Mouse (Mus musculus): Measurements from ENCODE around the gene Ppfia3. TPM values are rescaled to one million over a fixed set of nuclear protein-coding genes. Genes with fewer than 3 reads are reported as not detected.
"Not testable (repeated sequence)": the region's sequence is repeated elsewhere in the genome, so short reads cannot be mapped to it uniquely, and the experiment has no call there.

The Ppfia3 gene
- polyA plus RNA-seq, 1 experiment = not detected

DNA sequence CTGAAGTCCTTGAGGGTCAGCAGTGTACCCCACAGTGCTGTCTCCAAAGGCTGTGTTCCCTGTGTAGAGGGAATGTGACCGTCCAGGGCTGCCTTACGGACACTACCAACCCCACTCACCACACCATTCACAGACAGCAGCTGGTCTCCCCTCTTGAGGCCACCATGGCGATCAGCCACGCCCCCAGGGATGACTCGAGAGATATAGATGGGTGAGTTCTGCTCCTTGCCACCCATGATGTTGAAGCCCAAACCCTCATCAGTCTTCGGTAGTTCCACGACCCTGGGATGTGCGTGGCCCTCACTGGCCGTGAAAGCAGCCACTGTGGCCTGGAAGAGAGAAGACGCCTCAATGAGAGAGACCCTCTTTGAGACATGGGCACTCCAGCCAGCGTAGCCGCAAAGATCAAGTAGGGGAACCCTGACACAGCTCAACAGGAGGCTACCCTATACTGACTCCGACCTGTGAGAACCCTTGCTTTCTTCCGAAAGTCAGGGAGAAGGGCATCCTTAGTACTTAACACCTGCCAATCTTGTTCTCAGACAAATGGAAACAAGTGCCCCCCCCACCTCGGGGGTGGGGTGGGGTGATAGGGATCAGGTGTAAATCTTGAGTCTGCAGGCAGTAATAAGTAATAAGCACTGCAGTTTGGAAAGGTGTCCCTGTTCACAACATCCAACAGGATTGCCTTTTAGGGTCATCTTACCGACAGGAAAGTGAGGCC lies 2.4 kb upstream of the Ppfia3 start:
- Histone ChIP-seq H3K4me1 (ENCODE audit: control insufficient read depth, insufficient read depth, low read length) (peaks cover 30% of the 10 kb centered on the region), H3K4me3 (ENCODE audit: insufficient read depth, low read depth, low read length) (no peak overlapping the region), H3K27ac (ENCODE audit: insufficient read depth, low read depth, low read length) (no peak overlapping the region)
- no peak for TF ChIP-seq POLR2A (IDR thresholded peaks at IDR 0.05; ENCODE audit: insufficient read depth, low read depth, low read length)
- no peak for TF ChIP-seq CTCF (IDR thresholded peaks at IDR 0.05; ENCODE audit: insufficient read depth, low read depth, low read length)
- WGBS = 76% methylated on average over 16 of the region's 16 CpGs

DNA sequence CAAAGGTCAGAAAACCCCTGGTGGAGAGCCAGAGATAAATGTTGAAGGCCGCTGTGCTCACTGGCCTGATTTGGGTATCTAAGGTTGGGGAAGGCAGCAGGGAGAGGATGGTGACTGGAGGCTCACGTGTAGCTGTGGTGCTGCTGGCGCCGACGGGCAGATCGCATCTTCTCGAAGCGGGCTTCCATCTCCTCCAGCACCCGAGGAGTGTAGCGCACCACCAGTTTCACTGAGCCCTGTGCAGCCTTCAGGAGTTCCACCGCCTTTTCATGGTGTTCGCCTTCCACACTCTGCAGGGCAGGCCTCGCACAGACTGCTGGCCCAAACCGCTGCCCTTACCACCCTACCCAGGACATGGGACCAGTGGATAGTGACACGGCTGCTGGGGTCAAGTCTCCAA lies 1.4 kb upstream of the Ppfia3 start:
- Histone ChIP-seq H3K27ac (ENCODE audit: insufficient read depth, low read depth, low read length) (no peak overlapping the region), H3K4me3 (ENCODE audit: insufficient read depth, low read depth, low read length) (peak overlapping the region; percentile 75), H3K4me1 (ENCODE audit: control insufficient read depth, insufficient read depth, low read length) (peaks cover 30% of the 10 kb centered on the region)
- 80% methylated on average over 15 of the region's 15 CpGs for WGBS
- TF ChIP-seq POLR2A (IDR thresholded peaks at IDR 0.05; ENCODE audit: insufficient read depth, low read depth, low read length) (no peak), CTCF (IDR thresholded peaks at IDR 0.05; ENCODE audit: insufficient read depth, low read depth, low read length) (no peak)

DNA sequence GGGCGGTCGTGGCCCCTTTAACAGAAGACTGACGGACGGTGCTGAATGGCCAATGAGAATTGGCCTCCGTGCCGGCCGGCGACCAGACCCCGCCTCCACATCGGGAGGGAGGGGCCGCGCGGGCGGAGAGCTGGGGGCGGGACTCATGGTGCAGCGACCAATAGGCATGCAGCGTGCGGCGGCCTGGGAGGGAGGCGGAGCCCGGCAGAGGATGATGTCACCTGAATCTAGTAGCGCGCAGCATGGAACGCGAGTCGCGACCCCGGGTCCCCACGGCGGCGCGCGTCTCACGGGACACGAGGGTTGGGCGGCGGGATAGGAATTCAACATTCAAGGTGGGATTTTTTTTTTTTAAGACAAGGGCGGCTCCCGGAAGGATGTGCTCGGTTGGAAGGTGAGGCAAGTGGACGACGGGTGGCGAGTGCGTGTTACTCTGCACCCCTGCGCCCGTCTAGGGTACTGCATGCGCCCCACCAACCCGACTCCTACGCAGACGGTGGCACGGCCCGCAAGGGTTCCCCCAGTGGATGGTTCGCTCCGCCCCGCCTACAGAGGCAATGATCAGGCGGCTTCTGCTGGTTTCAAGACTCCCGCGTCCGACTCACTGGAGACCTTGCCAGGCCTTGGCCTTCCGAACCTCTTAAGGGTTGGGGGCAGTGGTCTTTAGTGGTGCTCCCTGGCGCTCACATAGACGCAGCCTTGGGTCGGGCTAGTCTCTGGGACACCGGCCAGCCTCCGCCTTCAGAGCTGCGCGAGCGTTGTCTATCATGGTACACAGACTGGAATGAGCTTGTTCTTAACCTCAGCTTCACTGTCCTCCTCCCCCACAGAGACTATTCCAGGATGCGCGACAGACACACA lies 431 bp upstream of the Ppfia3 start:
- under 1% methylated on average over 69 of the region's 70 CpGs for WGBS

DNA sequence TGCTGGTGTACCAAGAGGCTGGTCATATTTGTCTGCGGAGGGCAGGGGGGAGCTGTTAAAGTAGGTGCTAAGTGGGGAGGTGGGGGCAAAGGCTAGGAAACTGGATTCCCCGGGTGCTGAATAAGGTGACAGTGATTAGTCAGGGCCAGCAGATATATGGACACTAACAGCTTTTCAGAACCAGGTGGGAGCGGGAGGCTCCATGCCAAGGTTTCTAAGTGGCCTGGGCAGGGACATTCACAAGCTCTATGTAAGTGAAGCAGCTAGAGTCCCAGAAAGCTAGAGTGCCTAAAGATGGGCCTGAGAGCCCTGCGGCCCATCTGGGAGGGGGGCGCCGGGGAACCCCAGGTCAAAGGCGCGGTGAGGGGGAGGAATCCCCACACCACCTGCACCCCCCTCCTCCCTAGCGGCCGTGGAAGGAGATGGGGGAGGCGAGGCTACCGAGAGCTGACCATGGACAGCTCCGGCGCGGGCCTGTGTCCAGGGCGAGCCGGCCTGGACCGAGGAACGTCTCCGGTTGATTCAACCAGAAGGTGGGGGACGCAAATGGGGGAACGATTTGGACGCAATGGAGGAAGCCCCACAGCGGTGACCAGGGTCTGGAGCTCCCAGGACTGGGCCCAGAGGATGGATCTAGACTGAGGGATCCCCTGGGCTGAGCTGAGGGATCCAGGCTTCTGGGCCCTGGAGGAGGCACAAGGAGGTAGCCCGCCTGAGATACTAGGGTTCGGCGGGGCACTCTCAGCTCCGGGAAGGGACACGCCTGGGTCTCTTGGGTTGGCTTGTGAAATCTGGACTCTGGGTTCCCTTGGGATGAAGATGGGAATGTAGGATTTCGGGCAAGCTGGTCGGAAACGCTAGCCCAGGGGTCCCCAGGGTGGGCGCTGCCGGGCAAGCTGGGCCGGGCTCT lies 822 bp downstream of the Ppfia3 start:
- Histone ChIP-seq H3K4me3 (ENCODE audit: insufficient read depth, low read depth, low read length) (peak overlapping the region; percentile 66), H3K4me1 (ENCODE audit: control insufficient read depth, insufficient read depth, low read length) (peaks cover 39% of the 10 kb centered on the region), H3K27ac (ENCODE audit: insufficient read depth, low read depth, low read length) (no peak overlapping the region)
- no peak for TF ChIP-seq CTCF (IDR thresholded peaks at IDR 0.05; ENCODE audit: insufficient read depth, low read depth, low read length)
- 6% methylated on average over 35 of the region's 35 CpGs for WGBS

More for the DNA sequence above, 431 bp upstream of the Ppfia3 start:
- H3K4me1 ChIP-seq (ENCODE audit: control insufficient read depth, insufficient read depth, low read length) = peaks cover 30% of the 10 kb centered on the region
- TF ChIP-seq CTCF (IDR thresholded peaks at IDR 0.05; ENCODE audit: insufficient read depth, low read depth, low read length) (peak; percentile 93), POLR2A (IDR thresholded peaks at IDR 0.05; ENCODE audit: insufficient read depth, low read depth, low read length) (no peak; the same call in none of the 2 replicates)
- H3K4me3 ChIP-seq (ENCODE audit: insufficient read depth, low read depth, low read length) = peak overlapping the region; percentile 75
- peak overlapping the region; percentile 63 for H3K27ac ChIP-seq (ENCODE audit: insufficient read depth, low read depth, low read length)

GRCm38 (mm10) chr7:45363983-45364382 lies 2.8 kb downstream of the Ppfia3 start:
- Histone ChIP-seq H3K4me3 (ENCODE audit: insufficient read depth, low read depth, low read length) (no peak overlapping the region), H3K4me1 (ENCODE audit: control insufficient read depth, insufficient read depth, low read length) (peaks cover 25% of the 10 kb centered on the region), H3K27ac (ENCODE audit: insufficient read depth, low read depth, low read length) (no peak overlapping the region)
- WGBS = 95% methylated on average over 2 of the region's 2 CpGs
- no peak for TF ChIP-seq POLR2A (IDR thresholded peaks at IDR 0.05; ENCODE audit: insufficient read depth, low read depth, low read length)
- TF ChIP-seq CTCF (IDR thresholded peaks at IDR 0.05; ENCODE audit: insufficient read depth, low read depth, low read length) = no peak

- WGBS = 35% methylated on average over 13 of the region's 13 CpGs
- Histone ChIP-seq H3K27ac (ENCODE audit: insufficient read depth, low read depth, low read length) (no peak overlapping the region), H3K4me1 (ENCODE audit: control insufficient read depth, insufficient read depth, low read length) (peaks cover 14% of the 10 kb centered on the region), H3K4me3 (ENCODE audit: insufficient read depth, low read depth, low read length) (no peak overlapping the region)
- TF ChIP-seq POLR2A (IDR thresholded peaks at IDR 0.05; ENCODE audit: insufficient read depth, low read depth, low read length) (no peak), CTCF (IDR thresholded peaks at IDR 0.05; ENCODE audit: insufficient read depth, low read depth, low read length) (no peak)
Observed at GRCm38 (mm10) chr7:45362801-45363200, 4.0 kb downstream of the Ppfia3 start.

DNA sequence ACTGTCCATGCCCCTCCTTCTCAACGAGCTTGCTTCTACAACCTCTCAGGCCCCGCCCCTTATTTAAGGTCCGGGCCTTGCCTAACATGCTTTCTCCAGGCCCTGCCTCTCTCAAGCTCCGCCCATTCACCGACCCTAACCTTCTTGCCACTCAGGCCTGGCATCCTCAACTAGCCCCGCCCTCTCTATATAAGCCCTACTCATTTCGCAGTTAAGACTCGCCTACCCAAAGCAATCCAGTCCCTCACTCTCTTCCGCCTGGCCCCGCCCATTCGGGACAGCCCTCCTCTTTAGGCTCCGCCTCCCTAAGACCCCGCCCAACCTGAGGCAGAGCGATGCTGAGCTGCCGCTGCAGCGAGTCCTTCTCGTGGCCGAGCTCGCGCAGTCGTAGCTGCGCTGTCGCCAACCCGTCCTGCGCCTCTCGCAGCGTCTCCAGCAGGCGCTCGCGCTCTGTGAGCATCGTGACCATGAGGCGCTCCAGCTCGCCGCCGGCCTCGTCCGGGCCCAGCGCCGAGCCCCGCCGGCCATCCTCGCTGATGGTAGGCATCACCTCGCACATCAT lies 5.5 kb downstream of the Ppfia3 start:
- H3K4me1 ChIP-seq (ENCODE audit: control insufficient read depth, insufficient read depth, low read length) = peaks cover 13% of the 10 kb centered on the region
- WGBS = 1% methylated on average over 43 of the region's 43 CpGs
- H3K4me3 ChIP-seq (ENCODE audit: insufficient read depth, low read depth, low read length) = peak overlapping the region; percentile 48
- peak; percentile 55; the same call in 1 of the 2 replicates for TF ChIP-seq POLR2A (IDR thresholded peaks at IDR 0.05; ENCODE audit: insufficient read depth, low read depth, low read length)
- TF ChIP-seq CTCF (IDR thresholded peaks at IDR 0.05; ENCODE audit: insufficient read depth, low read depth, low read length) = 0 out of 2 replicates have a peak, but pooled peaks have one; percentile 13
- no peak overlapping the region for H3K27ac ChIP-seq (ENCODE audit: insufficient read depth, low read depth, low read length)

DNA sequence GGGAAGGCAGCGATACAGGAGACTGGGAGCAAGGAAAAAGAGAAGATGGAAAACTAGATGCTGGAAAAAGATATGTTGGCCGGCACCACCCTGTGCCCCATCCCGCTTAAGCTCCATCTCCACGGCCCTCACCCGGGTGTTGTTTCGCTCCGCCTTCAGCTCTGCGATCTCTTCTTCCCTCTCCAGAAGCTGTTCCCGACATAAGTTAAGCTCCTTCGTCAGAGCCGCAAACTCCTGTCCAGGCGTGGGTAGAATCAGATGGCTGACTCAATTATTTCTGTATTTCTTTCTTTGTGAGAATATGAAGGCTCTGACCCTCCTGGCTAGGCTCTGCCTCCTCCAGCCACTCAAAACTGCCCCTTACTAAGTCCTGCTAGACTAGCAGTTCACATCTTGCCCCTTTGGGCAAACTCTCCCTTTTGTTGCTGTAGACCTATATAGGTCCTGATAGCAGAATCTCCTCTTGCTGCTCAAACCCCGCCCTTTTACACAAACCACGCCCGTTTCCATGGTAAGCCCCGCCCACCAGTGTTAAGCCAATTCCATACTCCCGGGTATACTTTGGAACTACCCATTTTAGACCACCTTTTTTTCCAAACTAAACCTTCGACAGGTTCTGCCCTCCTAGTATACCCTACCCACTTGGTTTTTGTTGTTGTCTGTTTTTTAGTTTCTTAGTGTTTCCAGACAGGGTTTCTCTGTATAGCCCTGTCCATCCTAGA lies 6.3 kb downstream of the Ppfia3 start:
- TF ChIP-seq CTCF (IDR thresholded peaks at IDR 0.05; ENCODE audit: insufficient read depth, low read depth, low read length) (no peak), POLR2A (IDR thresholded peaks at IDR 0.05; ENCODE audit: insufficient read depth, low read depth, low read length) (no peak)
- peaks cover 9% of the 10 kb centered on the region for H3K4me1 ChIP-seq (ENCODE audit: control insufficient read depth, insufficient read depth, low read length)
- WGBS = 64% methylated on average over 18 of the region's 18 CpGs
- no peak overlapping the region for H3K4me3 ChIP-seq (ENCODE audit: insufficient read depth, low read depth, low read length)
- no peak overlapping the region for H3K27ac ChIP-seq (ENCODE audit: insufficient read depth, low read depth, low read length)

GRCm38 (mm10) chr7:45359081-45359480 lies 7.7 kb downstream of the Ppfia3 start:
- not testable (repeated sequence) for H3K4me3 ChIP-seq (ENCODE audit: insufficient read depth, low read depth, low read length); H3K27ac ChIP-seq (ENCODE audit: insufficient read depth, low read depth, low read length); H3K4me1 ChIP-seq (ENCODE audit: control insufficient read depth, insufficient read depth, low read length)
- 78% methylated on average over 11 of the region's 11 CpGs for WGBS

Measured in olfactory bulb, adult 2 months (tissue).